Mouse (Mus musculus) embryonic facial prominence, embryonic 12.5 days (tissue): Measurements from ENCODE around the gene Hs1bp3. TPM values are rescaled to one million over a fixed set of nuclear protein-coding genes. Genes with fewer than 3 reads are reported as not detected.

Experiments used
- ATAC-seq: fragments of 200-750 bp; cut with Nextera tagmentation; 2 replicates; pipeline ENCODE4 v1.8.0; 2017; ENCODE audit not compliant: insufficient number of reproducible peaks, insufficient read depth, low FRiP score, low TSS enrichment
- H3K27ac ChIP-seq: fragments of 300-500 bp; sonication (generic); 2 replicates; pipeline ENCODE4 v1.5.1; 2016; ENCODE audit warnings: mild to moderate bottlenecking
- H3K27me3 ChIP-seq: fragments of 300-500 bp; sonication (generic); 2 replicates; pipeline ENCODE4 v1.6.1; 2016; ENCODE audit warnings: mild to moderate bottlenecking, moderate library complexity
- H3K36me3 ChIP-seq: fragments of 300-500 bp; sonication (generic); 2 replicates; pipeline ENCODE4 v1.6.1; 2016; ENCODE audit warnings: mild to moderate bottlenecking
- H3K4me1 ChIP-seq: fragments of 300-500 bp; sonication (generic); 2 replicates; pipeline ENCODE4 v1.6.1; 2016
- H3K4me2 ChIP-seq: fragments of 300-500 bp; sonication (generic); replicated peaks from 2 replicates; pipeline ENCODE4 v1.6.1; 2016; ENCODE audit warnings: mild to moderate bottlenecking, moderate library complexity
- H3K4me3 ChIP-seq: fragments of 300-500 bp; sonication (generic); 2 replicates; pipeline ENCODE4 v1.5.1; 2016; ENCODE audit warnings: mild to moderate bottlenecking
- H3K9ac ChIP-seq: fragments of 300-500 bp; sonication (generic); 2 replicates; pipeline ENCODE4 v1.6.1; 2016; ENCODE audit warnings: mild to moderate bottlenecking, moderate library complexity
- H3K9me3 ChIP-seq: fragments of 300-500 bp; sonication (generic); 2 replicates; pipeline ENCODE4 v1.6.1; 2016; ENCODE audit warnings: mild to moderate bottlenecking, moderate library complexity
- WGBS: fragments of 180-500 bp; shearing (Covaris S2); methylation state at CpG from one replicate; pipeline ENCODE4 v1.1.7; 2016; 5-methylcytosine and 5-hydroxymethylcytosine counted together
- polyA plus RNA-seq: library from polyadenylated mRNA; unstranded; fragments of >200 nt; fragmentation: Nextera tagmentation; extraction: Ambion mirVana; gene quantifications from 2 replicates; pipeline ENCODE4 v1.2.1, GENCODE M21; 2016

The Hs1bp3 gene
- polyA plus RNA-seq, 1 experiment from 2014 or later: 20.3 TPM

DNA sequence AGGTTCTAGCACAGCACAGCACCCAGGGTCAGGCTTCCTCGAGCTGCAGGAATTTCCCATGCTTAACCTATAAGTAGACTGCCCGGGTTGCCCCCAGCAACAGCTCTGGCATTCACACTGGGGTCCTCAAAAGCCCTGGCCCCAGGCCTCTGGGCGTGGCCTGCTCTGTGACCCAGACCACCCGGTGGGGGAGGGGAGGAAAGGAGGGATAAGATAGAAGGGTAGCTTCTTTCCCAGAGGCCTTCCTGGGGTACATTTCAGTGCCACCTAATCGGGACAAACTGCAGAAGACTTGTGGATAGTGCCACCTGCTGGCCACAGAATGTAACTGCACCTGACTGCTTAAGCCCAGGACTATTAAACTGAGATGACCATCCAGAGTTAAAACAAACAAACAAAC is 6.8 kb upstream of the Hs1bp3 start:
- Histone ChIP-seq H3K27ac (no peak overlapping the region), H3K4me3 (no peak overlapping the region), H3K9ac (no peak overlapping the region), H3K27me3 (peaks cover 71% of the 10 kb centered on the region), H3K36me3 (no peaks in the 10 kb centered on the region), H3K4me1 (peaks cover 11% of the 10 kb centered on the region; the same call in 1 of the 2 replicates), H3K9me3 (no peaks in the 10 kb centered on the region), H3K4me2 (no peak overlapping the region)
- ATAC-seq: no peak
- WGBS: 7% methylated on average over 5 of the region's 5 CpGs

GRCm38 (mm10) chr12:8306910-8307309 is 6.3 kb upstream of the Hs1bp3 start:
- H3K27me3 ChIP-seq: peaks cover 70% of the 10 kb centered on the region

DNA sequence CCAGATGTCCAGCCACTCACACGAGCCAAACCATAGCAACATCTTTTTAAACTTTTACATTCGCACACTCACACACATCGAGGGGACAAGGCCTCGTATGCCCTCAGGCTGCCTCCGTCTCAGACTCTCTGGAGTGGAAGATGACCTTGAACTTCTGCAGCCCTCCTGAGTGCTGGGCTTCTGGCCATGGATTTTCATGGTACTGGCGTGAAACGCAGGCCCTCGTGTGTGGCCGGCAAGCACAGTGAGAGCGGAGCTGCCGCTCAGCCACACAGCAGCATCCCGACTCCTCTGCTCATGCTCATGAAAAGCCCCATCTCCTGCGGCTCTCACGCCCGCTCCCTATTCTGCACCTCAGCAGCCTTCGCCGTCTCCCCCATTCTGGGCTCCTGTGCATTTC is 2.2 kb upstream of the Hs1bp3 start:
- ATAC-seq: no peak
- Histone ChIP-seq H3K27ac (no peak overlapping the region), H3K4me3 (no peak overlapping the region), H3K9ac (no peak overlapping the region), H3K9me3 (no peaks in the 10 kb centered on the region), H3K4me1 (peaks cover 18% of the 10 kb centered on the region; the same call in 1 of the 2 replicates), H3K4me2 (no peak overlapping the region), H3K36me3 (no peaks in the 10 kb centered on the region), H3K27me3 (peaks cover 36% of the 10 kb centered on the region)
- WGBS: 37% methylated on average over 17 of the region's 17 CpGs

More at GRCm38 (mm10) chr12:8306910-8307309, 6.3 kb upstream of the Hs1bp3 start:
- 64% methylated on average over 1 of the region's 1 CpGs for WGBS
- Histone ChIP-seq H3K9ac (no peak overlapping the region), H3K4me1 (peaks cover 10% of the 10 kb centered on the region; the same call in 1 of the 2 replicates), H3K4me3 (no peak overlapping the region), H3K36me3 (no peaks in the 10 kb centered on the region), H3K27ac (no peak overlapping the region), H3K9me3 (no peaks in the 10 kb centered on the region), H3K4me2 (no peak overlapping the region)
- no peak for ATAC-seq

- Histone ChIP-seq H3K27me3 (peaks cover 28% of the 10 kb centered on the region), H3K4me2 (no peak overlapping the region), H3K4me3 (no peak overlapping the region), H3K27ac (no peak overlapping the region), H3K9me3 (no peaks in the 10 kb centered on the region), H3K9ac (no peak overlapping the region), H3K4me1 (peaks cover 18% of the 10 kb centered on the region; the same call in 1 of the 2 replicates), H3K36me3 (no peaks in the 10 kb centered on the region)
- WGBS: 77% methylated on average over 4 of the region's 4 CpGs
- ATAC-seq: no peak
Measured at GRCm38 (mm10) chr12:8312266-8312665, 966 bp upstream of the Hs1bp3 start.

- no peak overlapping the region for H3K27ac ChIP-seq
- ATAC-seq: peak; percentile 37; the same call in 1 of the 2 replicates
- no peaks in the 10 kb centered on the region for H3K36me3 ChIP-seq
Measured at GRCm38 (mm10) chr12:8313773-8314172, 541 bp downstream of the Hs1bp3 start.

DNA sequence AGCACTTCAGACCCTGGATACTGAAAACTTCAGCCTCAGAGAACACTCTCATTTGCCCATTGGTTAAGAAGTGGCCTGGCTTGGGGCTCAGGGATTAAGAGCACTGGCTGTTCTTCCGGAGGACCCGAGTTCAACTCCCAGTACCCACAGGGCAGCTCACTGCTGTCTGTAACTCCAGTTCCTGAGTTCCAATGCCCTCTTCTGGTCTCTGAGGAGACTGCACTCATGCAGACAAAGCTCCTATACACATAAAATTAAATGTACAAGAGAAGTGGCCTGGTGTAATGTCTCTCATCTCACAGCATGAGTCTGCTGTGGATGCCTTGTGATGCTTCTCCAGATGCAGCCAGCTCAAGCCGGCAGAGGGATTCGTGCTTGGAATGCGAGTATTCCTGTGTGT is 3.3 kb downstream of the Hs1bp3 start:
- Histone ChIP-seq H3K27ac (no peak overlapping the region), H3K4me3 (no peak overlapping the region), H3K9me3 (no peaks in the 10 kb centered on the region), H3K9ac (no peak overlapping the region), H3K4me2 (no peak overlapping the region), H3K4me1 (peaks cover 22% of the 10 kb centered on the region), H3K36me3 (peaks cover 12% of the 10 kb centered on the region), H3K27me3 (peaks cover 9% of the 10 kb centered on the region)
- WGBS: 86% methylated on average over 5 of the region's 5 CpGs
- ATAC-seq: no peak

More at GRCm38 (mm10) chr12:8313773-8314172, 541 bp downstream of the Hs1bp3 start:
- Histone ChIP-seq H3K4me1 (peaks cover 21% of the 10 kb centered on the region), H3K4me2 (peak overlapping the region; percentile 78), H3K4me3 (peak overlapping the region; percentile 69), H3K9ac (peak overlapping the region; percentile 66), H3K27me3 (peaks cover 27% of the 10 kb centered on the region), H3K9me3 (no peaks in the 10 kb centered on the region)
- 17% methylated on average over 12 of the region's 12 CpGs for WGBS

- ATAC-seq: no peak
- peaks cover 32% of the 10 kb centered on the region for H3K36me3 ChIP-seq
- peaks cover 12% of the 10 kb centered on the region; the same call in 1 of the 2 replicates for H3K4me1 ChIP-seq
- H3K4me2 ChIP-seq: no peak overlapping the region
- H3K27me3 ChIP-seq: no peaks in the 10 kb centered on the region
- H3K9ac ChIP-seq: no peak overlapping the region
- no peaks in the 10 kb centered on the region for H3K9me3 ChIP-seq
- H3K4me3 ChIP-seq: no peak overlapping the region
- no peak overlapping the region for H3K27ac ChIP-seq
- 42% methylated on average over 5 of the region's 5 CpGs for WGBS
Measured at GRCm38 (mm10) chr12:8320084-8320713, 7.0 kb downstream of the Hs1bp3 start.

- no peak overlapping the region for H3K27ac ChIP-seq
- H3K36me3 ChIP-seq: peaks cover 37% of the 10 kb centered on the region
- 89% methylated on average over 10 of the region's 10 CpGs for WGBS
- H3K27me3 ChIP-seq: no peaks in the 10 kb centered on the region
- peaks cover 12% of the 10 kb centered on the region; the same call in 1 of the 2 replicates for H3K4me1 ChIP-seq
- no peaks in the 10 kb centered on the region for H3K9me3 ChIP-seq
- H3K4me3 ChIP-seq: no peak overlapping the region
- H3K4me2 ChIP-seq: no peak overlapping the region
- H3K9ac ChIP-seq: no peak overlapping the region
- ATAC-seq: no peak
Measured at GRCm38 (mm10) chr12:8321506-8321905, 8.3 kb downstream of the Hs1bp3 start.

DNA sequence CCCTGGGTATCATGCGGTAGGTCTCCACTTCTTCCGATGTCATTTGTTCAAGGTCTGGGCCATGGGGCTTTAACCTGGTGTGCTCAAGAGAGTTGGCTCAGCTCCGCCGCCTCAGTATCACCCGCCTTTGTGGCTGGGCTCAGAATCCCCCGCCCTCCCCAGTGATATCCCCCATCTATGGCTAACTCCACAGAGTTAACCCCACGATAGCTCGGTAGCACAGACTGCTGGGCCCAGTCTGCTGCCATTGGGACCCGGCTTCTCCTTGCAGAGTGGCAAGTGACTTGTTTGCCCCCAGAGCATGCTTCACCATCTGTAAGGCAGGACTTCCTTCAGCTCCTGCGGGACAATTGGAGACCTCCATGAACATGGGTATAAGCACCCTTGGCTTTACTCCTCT is 10.9 kb downstream of the Hs1bp3 start:
- 85% methylated on average over 10 of the region's 10 CpGs for WGBS
- Histone ChIP-seq H3K36me3 (peaks cover 40% of the 10 kb centered on the region), H3K4me3 (no peak overlapping the region), H3K4me1 (peaks cover 15% of the 10 kb centered on the region; the same call in 1 of the 2 replicates), H3K4me2 (no peak overlapping the region), H3K27ac (no peak overlapping the region), H3K9me3 (no peaks in the 10 kb centered on the region), H3K27me3 (no peaks in the 10 kb centered on the region), H3K9ac (no peak overlapping the region)
- ATAC-seq: no peak

DNA sequence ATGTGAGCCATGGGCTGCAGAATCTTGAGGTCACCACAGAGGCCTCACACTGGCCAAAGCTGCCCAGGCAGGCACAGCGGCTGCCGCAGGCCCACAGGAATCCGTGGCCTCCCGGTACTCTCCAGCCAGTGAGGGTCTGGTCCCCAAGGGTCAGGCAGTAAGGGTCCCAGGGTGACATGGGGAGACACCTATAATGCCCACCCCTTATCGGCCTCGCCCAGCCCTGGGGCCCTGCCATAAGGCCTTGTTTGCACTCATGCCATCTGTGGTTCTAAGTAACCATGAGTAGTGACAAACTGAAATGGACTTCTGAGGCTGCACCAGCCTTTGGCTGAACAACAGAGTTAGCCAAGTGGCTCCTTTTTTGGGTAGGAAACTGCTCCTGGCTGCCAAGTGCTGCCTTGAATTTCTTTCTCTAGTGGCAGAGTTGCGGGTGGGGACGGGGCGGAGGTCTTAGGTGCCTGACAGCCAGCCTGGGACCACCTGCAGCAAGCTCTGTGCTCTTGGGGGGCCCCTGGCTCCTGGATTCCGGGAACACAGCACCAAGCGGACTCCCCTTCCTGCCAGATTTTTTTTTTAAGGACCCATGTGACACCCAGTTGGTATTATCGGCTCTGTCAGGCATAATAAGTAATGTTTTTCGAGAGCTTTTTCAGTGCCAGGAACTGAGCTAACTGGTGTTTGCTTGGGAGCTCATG is 12.2 kb downstream of the Hs1bp3 start:
- H3K9ac ChIP-seq: no peak overlapping the region
- WGBS: 92% methylated on average over 13 of the region's 13 CpGs
- ATAC-seq: no peak
- H3K36me3 ChIP-seq: peaks cover 46% of the 10 kb centered on the region
- no peak overlapping the region for H3K4me2 ChIP-seq
- no peaks in the 10 kb centered on the region for H3K9me3 ChIP-seq
- H3K27ac ChIP-seq: no peak overlapping the region
- H3K4me1 ChIP-seq: peaks cover 7% of the 10 kb centered on the region; the same call in 1 of the 2 replicates
- H3K4me3 ChIP-seq: no peak overlapping the region
- H3K27me3 ChIP-seq: no peaks in the 10 kb centered on the region

GRCm38 (mm10) chr12:8325943-8326522 is 12.8 kb downstream of the Hs1bp3 start:
- Histone ChIP-seq H3K27me3 (no peaks in the 10 kb centered on the region), H3K36me3 (peaks cover 43% of the 10 kb centered on the region), H3K9me3 (no peaks in the 10 kb centered on the region), H3K9ac (no peak overlapping the region), H3K4me1 (peaks cover 7% of the 10 kb centered on the region; the same call in 1 of the 2 replicates), H3K27ac (no peak overlapping the region), H3K4me2 (no peak overlapping the region), H3K4me3 (no peak overlapping the region)
- 91% methylated on average over 17 of the region's 17 CpGs for WGBS
- ATAC-seq: no peak
